14 mouse cellular contexts compared by ENCODE assay signal in genomic region chr4:122827651-122828050, GRCm38 (mm10). TPM values are rescaled to one million over a fixed set of nuclear protein-coding genes. Genes with fewer than 3 reads are reported as not detected.
A peak's percentile ranks its signal among the peaks of the same experiment; 100 is the strongest.
DNase-seq lines count a peak whose midpoint lies in the region; ATAC-seq and TF ChIP-seq lines count a peak whose summit lies in the region.
"Had no signal": no experiment of that assay in that cellular context is flagged by ENCODE, and none has a peak within 500 bp of the region (broad histone marks: within the 10 kb centered on the region; RNA-seq: fewer than 3 reads in every experiment).

No protein-coding gene starts in this region.

- TF ChIP-seq CTCF in testis, adult 2 months (IDR thresholded peaks at IDR 0.05; ENCODE audit: control insufficient read depth, insufficient read depth, insufficient replicate concordance, low read depth, low read length), result no peak

- no peak for ATAC-seq in heart, embryonic 13.5 days (ENCODE audit: extremely low read depth, insufficient number of reproducible peaks, low FRiP score, low TSS enrichment)
- peak; percentile 83 for ATAC-seq in liver, embryonic 13.5 days (ENCODE audit: low read depth)
- ATAC-seq: midbrain, embryonic 13.5 days had no signal

- no peaks in the 10 kb centered on the region for H3K36me3 ChIP-seq in heart, embryonic 13.5 days
- no peaks in the 10 kb centered on the region for H3K36me3 ChIP-seq in testis, adult 2 months (ENCODE audit: control insufficient read depth, insufficient read depth, low read length)
- no peaks in the 10 kb centered on the region for H3K36me3 ChIP-seq in liver, embryonic 13.5 days
- H3K36me3 ChIP-seq: embryonic facial prominence, embryonic 13.5 days; hindbrain, embryonic 12.5 days; midbrain, embryonic 13.5 days had no signal

- H3K9me3 ChIP-seq in heart, embryonic 13.5 days, result no peaks in the 10 kb centered on the region
- no peaks in the 10 kb centered on the region for H3K9me3 ChIP-seq in liver, embryonic 13.5 days (replicated peaks)
- H3K9me3 ChIP-seq: embryonic facial prominence, embryonic 13.5 days; hindbrain, embryonic 12.5 days; midbrain, embryonic 13.5 days had no signal

- no peak for TF ChIP-seq POLR2A in testis, adult 2 months (IDR thresholded peaks at IDR 0.05; ENCODE audit: control insufficient read depth, low read depth, low read length)

- H3K4me1 ChIP-seq in heart, embryonic 13.5 days, result peaks cover 18% of the 10 kb centered on the region
- H3K4me1 ChIP-seq in testis, adult 2 months (ENCODE audit: control insufficient read depth, insufficient read depth, low read length), result peaks cover 8% of the 10 kb centered on the region
- H3K4me1 ChIP-seq in liver, embryonic 13.5 days (replicated peaks), result peaks cover 23% of the 10 kb centered on the region
- H3K4me1 ChIP-seq: embryonic facial prominence, embryonic 13.5 days had no signal

- H3K4me2 ChIP-seq in heart, embryonic 13.5 days, result peak overlapping the region; percentile 25; the same call in 1 of the 2 replicates
- no peak overlapping the region for H3K4me2 ChIP-seq in liver, embryonic 13.5 days
- H3K4me2 ChIP-seq: embryonic facial prominence, embryonic 13.5 days; hindbrain, embryonic 12.5 days; midbrain, embryonic 13.5 days had no signal

- 0 out of 2 replicates have a peak overlapping the region, but pooled peaks have one; percentile 28 for H3K9ac ChIP-seq in heart, embryonic 13.5 days
- H3K9ac ChIP-seq in liver, embryonic 13.5 days, result no peak overlapping the region
- H3K9ac ChIP-seq: embryonic facial prominence, embryonic 13.5 days; hindbrain, embryonic 12.5 days; midbrain, embryonic 13.5 days had no signal

- H3K4me3 ChIP-seq in heart, embryonic 13.5 days, result no peak overlapping the region
- no peak overlapping the region for H3K4me3 ChIP-seq in testis, adult 2 months (ENCODE audit: control insufficient read depth, low read depth, low read length)
- H3K4me3 ChIP-seq in liver, embryonic 13.5 days (replicated peaks), result no peak overlapping the region
- H3K4me3 ChIP-seq: embryonic facial prominence, embryonic 13.5 days; hindbrain, embryonic 12.5 days; midbrain, embryonic 13.5 days had no signal

- intact Hi-C loops in heart, postnatal 10 days (cut with DNase I), result no loop called here

- DNase-seq in heart, postnatal 10 days, result no peak
- no peak for DNase-seq in testis, postnatal 10 days (ENCODE audit: low spot score)
- no peak for DNase-seq in liver, embryonic 13.5 days
- peak; percentile 20 for DNase-seq in thymus, postnatal 14 days
- no peak for DNase-seq in spleen, postnatal 14 days (ENCODE audit: low spot score in 2 of 2)
- no peak for DNase-seq in left cerebral cortex, adult 18-20 months (ENCODE audit: low spot score in 2 of 2)
- DNase-seq: cerebellum, postnatal 36 days; kidney, adult 18-20 months; kidney, postnatal 4 days had no signal

- peak overlapping the region; percentile 84 for H3K27ac ChIP-seq in heart, embryonic 13.5 days (replicated peaks)
- H3K27ac ChIP-seq in testis, adult 2 months (ENCODE audit: control insufficient read depth, insufficient read depth, low read depth, low read length), result peak overlapping the region; percentile 36; the same call in 1 of the 2 replicates
- no peak overlapping the region for H3K27ac ChIP-seq in liver, embryonic 13.5 days
- H3K27ac ChIP-seq: embryonic facial prominence, embryonic 13.5 days; hindbrain, embryonic 12.5 days; midbrain, embryonic 13.5 days had no signal

- no peaks in the 10 kb centered on the region for H3K27me3 ChIP-seq in heart, embryonic 13.5 days (replicated peaks)
- H3K27me3 ChIP-seq in testis, adult 2 months (ENCODE audit: control insufficient read depth, insufficient read depth, low read length), result no peaks in the 10 kb centered on the region
- no peaks in the 10 kb centered on the region for H3K27me3 ChIP-seq in liver, embryonic 13.5 days
- H3K27me3 ChIP-seq: embryonic facial prominence, embryonic 13.5 days; hindbrain, embryonic 12.5 days; midbrain, embryonic 13.5 days had no signal

RNA-seq across cellular contexts. Expression of gene Ppt1, which starts 8.4 kb away (rescaled TPM):
- 61.2 and 65.4 TPM in 2 replicates for polyA plus RNA-seq in heart, embryonic 13.5 days (2015; fragmentation: Nextera tagmentation; extraction: Ambion mirVana)
- 10 to 100 TPM; 40.1 to 46.6 TPM for total RNA-seq in heart, postnatal 10 days (2021)
- polyA plus RNA-seq in testis, adult 2 months (2012; rRNA removed), result 84.2 and 122 TPM in 2 replicates
- 20.8 and 22.8 TPM in 2 replicates for polyA plus RNA-seq in liver, embryonic 13.5 days (2015; fragmentation: Nextera tagmentation; extraction: Ambion mirVana)
- 100 to 1,000 TPM; 105 to 111 TPM for total RNA-seq in left cerebral cortex, adult 18-20 months (2021)

RNA-seq across cellular contexts. Expression of gene Cap1, which starts 58.2 kb away (rescaled TPM):
- 49.7 and 50.8 TPM in 2 replicates for polyA plus RNA-seq in heart, embryonic 13.5 days (2015; fragmentation: Nextera tagmentation; extraction: Ambion mirVana)
- 10 to 100 TPM; 84.6 to 89.1 TPM for total RNA-seq in heart, postnatal 10 days (2021)
- 47.0 and 62.4 TPM in 2 replicates for polyA plus RNA-seq in testis, adult 2 months (2012; rRNA removed)
- polyA plus RNA-seq in liver, embryonic 13.5 days (2015; fragmentation: Nextera tagmentation; extraction: Ambion mirVana), result 29.1 and 35.8 TPM in 2 replicates
- total RNA-seq in left cerebral cortex, adult 18-20 months (2021), result 100 to 1,000 TPM; 273 to 281 TPM
